Mouse (Mus musculus) small intestine, adult 2 months (tissue): Measurements from ENCODE around the gene Snx30.

ENCODE experiments used
- CTCF ChIP-seq: fragments of 200-500 bp; IDR thresholded peaks from 2 replicates; pipeline ENCODE4 v1.5.1; 2012; ENCODE audit warnings: low read depth, mild to moderate bottlenecking, control low read depth, inconsistent platforms, low read length, moderate library complexity, mixed read lengths; ENCODE audit not compliant: insufficient replicate concordance, insufficient read length; ENCODE audit errors: extremely low read depth
- POLR2A ChIP-seq: fragments of 200-500 bp; IDR thresholded peaks from 2 replicates; pipeline ENCODE4 v1.6.1; 2012; ENCODE audit warnings: low read depth, mild to moderate bottlenecking, control low read depth, inconsistent platforms, low read length, moderate library complexity

GRCm38 (mm10) chr4:59816477-59816876, 10.8 kb downstream of the Snx30 start:
- TF ChIP-seq CTCF: no peak
- TF ChIP-seq POLR2A: no peak
